Mouse (Mus musculus): ENCODE data around the gene Mfsd13b. TPM values are rescaled to one million over a fixed set of nuclear protein-coding genes. Genes with fewer than 3 reads are reported as not detected.
A peak's percentile ranks its signal among the peaks of the same experiment; 100 is the strongest.

Mfsd13b gene
- polyA plus RNA-seq (2012), result not detected in 2 replicates

DNA sequence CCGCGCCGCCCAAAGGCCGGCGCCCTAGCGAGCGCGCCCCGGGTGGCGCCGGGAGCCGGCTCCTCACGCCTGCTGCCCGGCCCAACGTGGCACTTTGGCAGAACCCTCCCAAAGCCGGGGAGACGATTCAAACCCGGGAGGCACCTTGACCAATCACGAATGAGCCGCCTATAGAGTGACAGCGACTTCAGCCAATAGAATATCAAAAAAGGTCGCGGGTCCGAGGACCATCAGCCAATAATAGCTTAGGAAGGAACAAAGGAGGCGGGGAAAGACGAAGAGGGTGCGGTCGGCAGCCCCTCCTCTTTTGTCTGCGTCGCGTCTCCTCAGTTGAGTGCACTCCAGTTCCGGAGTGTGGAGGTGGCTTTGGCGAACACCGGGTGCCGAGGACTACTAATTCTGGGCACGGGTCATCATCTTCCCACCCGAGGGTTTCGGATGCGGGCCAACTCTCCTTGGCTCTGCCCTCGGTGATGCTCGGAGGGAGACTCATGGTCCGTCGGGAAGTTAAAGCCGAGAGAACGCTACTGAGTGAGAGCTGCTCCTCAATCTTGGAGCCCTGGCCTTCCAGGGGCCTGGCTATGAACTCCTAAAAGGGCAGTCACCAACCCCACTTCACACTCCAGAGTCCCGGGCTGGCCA is at the start of gene Mfsd13b, which contains the start of gene Cdr2:
Gene Mfsd13b, plus strand, starts transcription at position 310 of the 642 bp plus-strand sequence.
Gene Cdr2, minus strand, starts transcription at position 113 of the 642 bp plus-strand sequence.
- peaks cover 42% of the 10 kb centered on the region for H3K27me3 ChIP-seq (ENCODE audit: control insufficient read depth)
- H3K4me3 ChIP-seq (replicated peaks), result peak within 1 kb of the TSS; percentile 74
- TF ChIP-seq TAL1 (IDR thresholded peaks at IDR 0.05; ENCODE audit: low read length), result no peak
- no peak for TF ChIP-seq GATA1 (IDR thresholded peaks at IDR 0.05; ENCODE audit: low read length)
- peaks cover 35% of the 10 kb centered on the region for H3K36me3 ChIP-seq (ENCODE audit: control insufficient read depth)
- peaks cover 42% of the 10 kb centered on the region for H3K4me1 ChIP-seq (ENCODE audit: control insufficient read depth)
- H3K9me3 ChIP-seq (ENCODE audit: control insufficient read depth, low read length), result no peaks in the 10 kb centered on the region

DNA sequence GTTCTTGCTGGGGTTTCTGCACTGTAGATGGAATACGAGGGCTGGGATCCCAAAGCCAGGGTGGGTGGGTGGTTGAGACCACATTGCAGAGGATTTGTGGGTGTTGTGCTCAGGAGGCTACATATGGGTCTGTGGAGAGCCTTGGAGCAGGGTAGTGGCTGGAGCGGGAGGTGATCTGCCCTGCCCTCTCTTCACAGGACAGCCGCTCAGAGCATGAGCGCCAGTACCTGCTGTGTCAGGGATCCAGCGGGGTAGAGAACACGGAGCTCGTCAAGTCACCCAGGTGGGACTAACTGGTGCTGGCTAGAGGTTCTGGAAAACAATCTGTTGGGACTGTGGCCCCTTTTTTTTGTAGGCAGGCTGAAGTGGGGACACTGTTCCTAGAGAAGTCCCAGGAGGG is 49.2 kb upstream of the Mfsd13b start:
- H3K4me1 ChIP-seq (ENCODE audit: control insufficient read depth), result peaks cover 22% of the 10 kb centered on the region
- no peaks in the 10 kb centered on the region for H3K9me3 ChIP-seq (ENCODE audit: control insufficient read depth, low read length)
- no peak overlapping the region for H3K4me3 ChIP-seq (replicated peaks)
- H3K36me3 ChIP-seq (ENCODE audit: control insufficient read depth), result peaks cover 94% of the 10 kb centered on the region
- H3K27me3 ChIP-seq (ENCODE audit: control insufficient read depth), result no peaks in the 10 kb centered on the region
- TF ChIP-seq GATA1 (IDR thresholded peaks at IDR 0.05; ENCODE audit: low read length), result no peak
- no peak for TF ChIP-seq TAL1 (IDR thresholded peaks at IDR 0.05; ENCODE audit: low read length)

DNA sequence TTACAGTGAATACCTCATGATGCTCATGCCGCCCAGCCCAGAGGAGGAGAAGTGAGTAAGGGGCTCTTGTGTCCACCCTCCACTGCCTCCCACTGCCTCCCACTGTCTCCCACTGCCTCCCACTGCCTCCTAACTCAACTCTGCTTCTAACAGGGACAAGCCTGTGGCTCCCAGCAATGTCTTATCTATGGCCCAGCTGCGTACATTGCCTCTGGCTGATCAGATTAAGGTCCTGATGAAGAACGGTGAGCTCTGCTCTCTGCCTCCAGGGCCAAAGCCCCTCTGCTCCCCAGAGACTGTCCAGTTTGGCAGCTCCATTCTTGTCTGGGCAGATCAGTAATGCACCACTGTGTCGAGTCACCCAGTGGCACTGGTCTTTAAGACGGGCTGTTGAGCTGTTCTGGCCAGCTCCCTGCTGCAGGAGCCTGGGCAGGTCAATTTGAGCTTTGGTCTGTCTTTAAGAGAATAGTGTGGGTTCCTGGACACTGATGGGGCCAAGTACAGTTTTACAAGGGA is 48.6 kb upstream of the Mfsd13b start:
- Histone ChIP-seq H3K36me3 (ENCODE audit: control insufficient read depth) (peaks cover 94% of the 10 kb centered on the region), H3K4me3 (replicated peaks) (no peak overlapping the region), H3K4me1 (ENCODE audit: control insufficient read depth) (peaks cover 22% of the 10 kb centered on the region)

DNA sequence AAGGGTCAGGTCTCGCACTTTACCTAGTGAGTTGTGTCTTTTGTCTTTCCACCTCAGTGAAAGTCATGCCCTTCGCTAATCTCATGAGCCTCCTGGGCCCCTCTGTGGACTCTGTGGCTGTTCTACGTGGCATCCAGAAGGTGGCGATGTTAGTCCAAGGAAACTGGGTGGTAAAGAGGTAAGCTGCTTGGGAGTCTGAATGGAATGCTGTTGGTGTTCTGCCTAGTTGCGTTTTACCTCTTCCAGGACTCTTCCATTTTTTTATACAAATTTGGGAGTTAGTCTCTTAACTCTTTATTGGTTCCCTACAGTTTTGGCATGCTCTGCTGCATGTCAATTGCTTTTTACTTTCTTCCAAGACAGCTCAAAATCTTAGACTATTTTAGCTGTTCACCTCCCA is 47.6 kb upstream of the Mfsd13b start:
- Histone ChIP-seq H3K4me1 (ENCODE audit: control insufficient read depth) (peaks cover 22% of the 10 kb centered on the region), H3K36me3 (ENCODE audit: control insufficient read depth) (peaks cover 94% of the 10 kb centered on the region)

More for the DNA sequence above, 48.6 kb upstream of the Mfsd13b start:
- no peaks in the 10 kb centered on the region for H3K27me3 ChIP-seq (ENCODE audit: control insufficient read depth)
- H3K9me3 ChIP-seq (ENCODE audit: control insufficient read depth, low read length), result no peaks in the 10 kb centered on the region
- TF ChIP-seq TAL1 (IDR thresholded peaks at IDR 0.05; ENCODE audit: low read length) (peak; percentile 55; the same call in 2 of the 3 replicates), GATA1 (IDR thresholded peaks at IDR 0.05; ENCODE audit: low read length) (peak; percentile 67)

DNA sequence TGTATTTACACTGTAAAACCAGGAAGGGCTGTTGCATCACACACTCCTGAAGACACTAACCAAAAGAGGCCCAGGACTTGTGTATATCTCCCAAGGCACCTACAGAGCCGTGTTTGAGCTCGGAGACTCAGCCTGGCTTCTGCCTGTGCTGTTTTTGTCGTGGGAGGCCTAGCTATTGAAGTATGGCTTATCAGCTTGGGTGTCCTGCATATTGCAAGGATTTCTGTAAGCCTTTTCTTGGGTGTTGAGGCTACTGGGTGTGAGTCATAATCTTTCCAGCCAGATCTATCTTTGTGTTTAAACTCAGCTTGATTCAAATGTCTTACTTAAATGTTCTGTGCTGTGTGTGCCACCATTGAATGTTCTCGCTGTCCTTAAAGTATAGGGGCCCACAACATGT is 45.8 kb upstream of the Mfsd13b start:
- Histone ChIP-seq H3K36me3 (ENCODE audit: control insufficient read depth) (peaks cover 95% of the 10 kb centered on the region), H3K4me3 (replicated peaks) (no peak overlapping the region), H3K9me3 (ENCODE audit: control insufficient read depth, low read length) (no peaks in the 10 kb centered on the region), H3K4me1 (ENCODE audit: control insufficient read depth) (peaks cover 22% of the 10 kb centered on the region), H3K27me3 (ENCODE audit: control insufficient read depth) (no peaks in the 10 kb centered on the region)
- TF ChIP-seq TAL1 (IDR thresholded peaks at IDR 0.05; ENCODE audit: low read length) (no peak), GATA1 (IDR thresholded peaks at IDR 0.05; ENCODE audit: low read length) (no peak)

More for the DNA sequence above, 47.6 kb upstream of the Mfsd13b start:
- Histone ChIP-seq H3K9me3 (ENCODE audit: control insufficient read depth, low read length) (no peaks in the 10 kb centered on the region), H3K27me3 (ENCODE audit: control insufficient read depth) (no peaks in the 10 kb centered on the region), H3K4me3 (replicated peaks) (no peak overlapping the region)
- TF ChIP-seq GATA1 (IDR thresholded peaks at IDR 0.05; ENCODE audit: low read length) (no peak), TAL1 (IDR thresholded peaks at IDR 0.05; ENCODE audit: low read length) (no peak)

DNA sequence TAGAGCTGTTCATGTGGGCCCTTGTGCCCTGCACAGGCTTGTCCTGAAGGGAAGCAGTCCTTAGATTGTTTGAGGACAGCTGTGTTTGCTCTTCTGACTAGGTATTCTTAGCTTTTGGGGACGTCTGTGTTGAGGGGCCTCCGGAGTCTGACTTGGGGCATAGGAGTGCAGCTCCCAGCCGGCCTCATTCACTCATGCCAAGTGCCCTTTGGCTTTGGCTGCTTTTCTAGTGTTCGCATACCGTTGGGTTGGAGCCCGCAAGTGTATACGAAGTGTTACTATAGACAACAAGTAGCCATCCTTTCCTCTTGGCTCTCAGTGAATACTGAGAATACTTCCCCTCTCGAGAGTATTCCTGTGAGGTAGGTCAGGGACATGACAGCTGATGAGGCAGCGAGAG is 44.1 kb upstream of the Mfsd13b start:
- Histone ChIP-seq H3K4me3 (replicated peaks) (no peak overlapping the region), H3K9me3 (ENCODE audit: control insufficient read depth, low read length) (no peaks in the 10 kb centered on the region), H3K4me1 (ENCODE audit: control insufficient read depth) (peaks cover 14% of the 10 kb centered on the region), H3K27me3 (ENCODE audit: control insufficient read depth) (no peaks in the 10 kb centered on the region), H3K36me3 (ENCODE audit: control insufficient read depth) (peaks cover 96% of the 10 kb centered on the region)
- no peak for TF ChIP-seq TAL1 (IDR thresholded peaks at IDR 0.05; ENCODE audit: low read length)

DNA sequence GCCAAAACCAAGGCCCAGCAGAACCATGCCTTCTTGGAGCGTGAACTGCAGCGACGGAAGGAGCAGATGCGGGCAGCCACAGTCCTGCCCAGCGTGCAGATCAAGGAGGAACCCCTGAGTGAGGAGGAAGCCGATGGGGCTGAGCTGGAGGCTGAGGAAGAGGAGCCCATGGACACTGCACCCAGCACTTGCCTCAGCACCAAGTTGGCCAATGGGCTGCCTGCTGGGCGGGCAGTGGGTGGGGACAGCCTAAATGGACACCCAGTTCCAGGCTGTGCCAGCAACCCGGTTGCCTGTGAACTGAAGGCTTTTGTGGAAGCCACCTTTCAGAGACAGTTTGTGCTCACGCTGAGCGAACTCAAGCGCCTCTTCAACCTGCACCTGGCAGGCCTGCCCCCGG is 42.0 kb upstream of the Mfsd13b start:
- peaks cover 96% of the 10 kb centered on the region for H3K36me3 ChIP-seq (ENCODE audit: control insufficient read depth)
- H3K9me3 ChIP-seq (ENCODE audit: control insufficient read depth, low read length), result no peaks in the 10 kb centered on the region
- no peak overlapping the region for H3K4me3 ChIP-seq (replicated peaks)
- no peaks in the 10 kb centered on the region for H3K27me3 ChIP-seq (ENCODE audit: control insufficient read depth)
- TF ChIP-seq TAL1 (IDR thresholded peaks at IDR 0.05; ENCODE audit: low read length) (no peak), GATA1 (IDR thresholded peaks at IDR 0.05; ENCODE audit: low read length) (no peak)
- no peaks in the 10 kb centered on the region for H3K4me1 ChIP-seq (ENCODE audit: control insufficient read depth)

DNA sequence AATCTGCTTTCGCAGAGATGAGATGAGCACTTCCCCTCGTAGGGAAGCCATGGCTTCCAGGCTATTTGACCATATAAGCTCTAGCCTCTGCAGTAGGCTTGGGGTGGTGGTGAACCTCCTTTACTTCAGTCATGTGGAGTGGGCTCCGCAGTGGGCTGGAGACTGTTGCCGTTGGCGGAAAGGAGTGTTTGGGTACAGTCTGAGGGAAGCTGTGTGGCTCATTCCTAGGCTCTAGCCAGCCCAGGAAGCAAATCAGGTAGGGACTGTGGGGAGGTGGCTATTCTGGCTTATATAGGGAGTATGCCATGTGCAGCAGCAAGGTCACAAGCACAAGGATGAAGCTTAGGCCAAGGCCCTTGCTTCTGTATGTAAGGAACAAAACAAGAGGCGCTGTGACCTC is 41.1 kb upstream of the Mfsd13b start:
- Histone ChIP-seq H3K27me3 (ENCODE audit: control insufficient read depth) (no peaks in the 10 kb centered on the region), H3K4me3 (replicated peaks) (no peak overlapping the region), H3K4me1 (ENCODE audit: control insufficient read depth) (no peaks in the 10 kb centered on the region), H3K9me3 (ENCODE audit: control insufficient read depth, low read length) (no peaks in the 10 kb centered on the region), H3K36me3 (ENCODE audit: control insufficient read depth) (peaks cover 96% of the 10 kb centered on the region)
- TF ChIP-seq TAL1 (IDR thresholded peaks at IDR 0.05; ENCODE audit: low read length), result no peak
- TF ChIP-seq GATA1 (IDR thresholded peaks at IDR 0.05; ENCODE audit: low read length), result no peak

DNA sequence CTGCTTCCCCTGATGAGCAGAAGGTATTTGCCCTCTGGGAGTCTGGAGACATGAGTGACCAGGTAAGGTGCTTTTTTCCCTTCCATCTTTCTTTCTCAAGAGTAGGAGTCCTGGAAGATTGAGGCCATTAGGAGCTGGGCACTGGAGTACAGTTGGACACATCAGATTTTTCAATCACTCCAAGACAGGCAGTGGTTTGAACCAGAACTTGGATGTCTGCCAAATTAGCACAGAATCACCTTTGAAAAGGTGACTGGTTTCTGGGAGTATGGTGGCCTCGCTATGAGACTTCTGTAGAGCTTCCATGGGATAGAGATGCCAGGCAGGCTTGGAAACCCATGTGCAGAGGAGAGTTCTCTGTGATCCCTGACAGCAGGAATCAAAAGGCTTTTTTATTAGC is 39.8 kb upstream of the Mfsd13b start:
- TF ChIP-seq GATA1 (IDR thresholded peaks at IDR 0.05; ENCODE audit: low read length) (no peak), TAL1 (IDR thresholded peaks at IDR 0.05; ENCODE audit: low read length) (no peak)
- H3K4me3 ChIP-seq (replicated peaks), result no peak overlapping the region
- no peaks in the 10 kb centered on the region for H3K27me3 ChIP-seq (ENCODE audit: control insufficient read depth)
- peaks cover 90% of the 10 kb centered on the region for H3K36me3 ChIP-seq (ENCODE audit: control insufficient read depth)
- H3K9me3 ChIP-seq (ENCODE audit: control insufficient read depth, low read length), result no peaks in the 10 kb centered on the region
- H3K4me1 ChIP-seq (ENCODE audit: control insufficient read depth), result no peaks in the 10 kb centered on the region
